Mouse (Mus musculus) hindbrain, embryonic 13.5 days (tissue): Measurements from ENCODE around the gene Rnf19b. TPM values are rescaled to one million over a fixed set of nuclear protein-coding genes. Genes with fewer than 3 reads are reported as not detected.
A peak's percentile ranks its signal among the peaks of the same experiment; 100 is the strongest.

ENCODE experiments used
- ATAC-seq: fragments of 200-750 bp; cut with Nextera tagmentation; 2 replicates; pipeline ENCODE4 v1.8.0; 2017; ENCODE audit warnings: moderate TSS enrichment; ENCODE audit not compliant: low FRiP score
- H3K27ac ChIP-seq: fragments of 300-500 bp; sonication (generic); 2 replicates; pipeline ENCODE4 v1.5.1; 2015; ENCODE audit warnings: inconsistent platforms, mild to moderate bottlenecking, moderate library complexity
- H3K27me3 ChIP-seq: fragments of 300-500 bp; sonication (generic); 2 replicates; pipeline ENCODE4 v1.6.1; 2015; ENCODE audit warnings: mild to moderate bottlenecking, inconsistent platforms
- H3K36me3 ChIP-seq: fragments of 300-500 bp; sonication (generic); 2 replicates; pipeline ENCODE4 v1.6.1; 2015; ENCODE audit warnings: mild to moderate bottlenecking, inconsistent platforms
- H3K4me1 ChIP-seq: fragments of 300-500 bp; sonication (generic); replicated peaks from 2 replicates; pipeline ENCODE4 v1.6.1; 2015; ENCODE audit warnings: inconsistent platforms
- H3K4me2 ChIP-seq: fragments of 300-500 bp; sonication (generic); 2 replicates; pipeline ENCODE4 v1.6.1; 2015; ENCODE audit warnings: inconsistent platforms, mild to moderate bottlenecking, moderate library complexity
- H3K4me3 ChIP-seq: fragments of 300-500 bp; sonication (generic); 2 replicates; pipeline ENCODE4 v1.5.1; 2015; ENCODE audit warnings: mild to moderate bottlenecking, inconsistent platforms
- H3K9ac ChIP-seq: fragments of 300-500 bp; sonication (generic); 2 replicates; pipeline ENCODE4 v1.6.1; 2015; ENCODE audit warnings: mild to moderate bottlenecking, inconsistent platforms
- H3K9me3 ChIP-seq: fragments of 300-500 bp; sonication (generic); 2 replicates; pipeline ENCODE4 v1.6.1; 2016; ENCODE audit warnings: inconsistent platforms
- WGBS: fragments of 180-500 bp; shearing (Covaris S2); methylation state at CpG from one replicate; pipeline ENCODE4 v1.1.7; 2015; 5-methylcytosine and 5-hydroxymethylcytosine counted together
- polyA plus RNA-seq: library from polyadenylated mRNA; unstranded; fragments of >200 nt; fragmentation: Nextera tagmentation; extraction: Ambion mirVana; gene quantifications from 2 replicates; pipeline ENCODE4 v1.2.1, GENCODE M21; 2015

The Rnf19b gene
- 25.1 and 25.3 TPM in 2 replicates for polyA plus RNA-seq

- no peaks in the 10 kb centered on the region for H3K27me3 ChIP-seq
- peak within 1 kb of the TSS; percentile 87 for H3K4me3 ChIP-seq
- ATAC-seq, result peak; percentile 73
- H3K4me2 ChIP-seq, result peak within 1 kb of the TSS; percentile 98
- peak within 1 kb of the TSS; percentile 96 for H3K9ac ChIP-seq
- H3K4me1 ChIP-seq, result peaks cover 39% of the 10 kb centered on the region
- no peaks in the 10 kb centered on the region for H3K9me3 ChIP-seq
- H3K27ac ChIP-seq, result peak within 1 kb of the TSS; percentile 95
- WGBS, result under 1% methylated on average over 63 of the region's 107 CpGs
- no peaks in the 10 kb centered on the region for H3K36me3 ChIP-seq
Observed at GRCm38 (mm10) chr4:129058207-129059092, at the start of gene Rnf19b. Gene Rnf19b (plus strand): TSS chr4:129058271.

GRCm38 (mm10) chr4:129008672-129009071 is 49.4 kb upstream of the Rnf19b start:
- H3K9me3 ChIP-seq, result no peaks in the 10 kb centered on the region
- no peak for ATAC-seq
- WGBS, result 81% methylated on average over 3 of the region's 3 CpGs
- H3K27me3 ChIP-seq, result no peaks in the 10 kb centered on the region
- H3K4me1 ChIP-seq, result peaks cover 23% of the 10 kb centered on the region
- no peak overlapping the region for H3K9ac ChIP-seq
- H3K4me2 ChIP-seq, result no peak overlapping the region
- H3K36me3 ChIP-seq, result peaks cover 49% of the 10 kb centered on the region
- no peak overlapping the region for H3K4me3 ChIP-seq
- no peak overlapping the region for H3K27ac ChIP-seq

GRCm38 (mm10) chr4:129009521-129009920 is 48.5 kb upstream of the Rnf19b start:
- ATAC-seq, result no peak
- Histone ChIP-seq H3K27me3 (no peaks in the 10 kb centered on the region), H3K9ac (no peak overlapping the region), H3K4me1 (peaks cover 23% of the 10 kb centered on the region), H3K9me3 (no peaks in the 10 kb centered on the region), H3K36me3 (peaks cover 43% of the 10 kb centered on the region), H3K4me3 (no peak overlapping the region), H3K4me2 (no peak overlapping the region), H3K27ac (0 out of 2 replicates have a peak overlapping the region, but pooled peaks have one; percentile 30)
- 63% methylated on average over 5 of the region's 5 CpGs for WGBS

- 0 out of 2 replicates have a peak, but pooled peaks have one; percentile 24 for ATAC-seq
- Histone ChIP-seq H3K4me1 (peaks cover 23% of the 10 kb centered on the region), H3K4me2 (no peak overlapping the region), H3K9ac (no peak overlapping the region), H3K9me3 (no peaks in the 10 kb centered on the region), H3K27ac (peak overlapping the region; percentile 24; the same call in 1 of the 2 replicates), H3K27me3 (no peaks in the 10 kb centered on the region), H3K36me3 (peaks cover 30% of the 10 kb centered on the region), H3K4me3 (no peak overlapping the region)
- 43% methylated on average over 15 of the region's 15 CpGs for WGBS
Observed at GRCm38 (mm10) chr4:129011604-129012121, 46.4 kb upstream of the Rnf19b start.

- WGBS, result 68% methylated on average over 10 of the region's 10 CpGs
- ATAC-seq, result no peak
- H3K27ac ChIP-seq, result no peak overlapping the region
Observed at GRCm38 (mm10) chr4:129013151-129013864, 44.8 kb upstream of the Rnf19b start.

GRCm38 (mm10) chr4:129016329-129016728 is 41.7 kb upstream of the Rnf19b start:
- no peak overlapping the region for H3K4me2 ChIP-seq

More at GRCm38 (mm10) chr4:129013151-129013864, 44.8 kb upstream of the Rnf19b start:
- Histone ChIP-seq H3K4me3 (no peak overlapping the region), H3K9me3 (no peaks in the 10 kb centered on the region), H3K4me1 (peaks cover 23% of the 10 kb centered on the region), H3K36me3 (peaks cover 20% of the 10 kb centered on the region), H3K4me2 (no peak overlapping the region), H3K9ac (no peak overlapping the region), H3K27me3 (no peaks in the 10 kb centered on the region)

GRCm38 (mm10) chr4:129017150-129017549 is 40.9 kb upstream of the Rnf19b start:
- Histone ChIP-seq H3K9ac (no peak overlapping the region), H3K27me3 (no peaks in the 10 kb centered on the region), H3K4me3 (no peak overlapping the region), H3K4me2 (no peak overlapping the region), H3K9me3 (no peaks in the 10 kb centered on the region), H3K36me3 (no peaks in the 10 kb centered on the region), H3K4me1 (peaks cover 24% of the 10 kb centered on the region), H3K27ac (no peak overlapping the region)
- 91% methylated on average over 10 of the region's 10 CpGs for WGBS
- ATAC-seq, result no peak

More at GRCm38 (mm10) chr4:129016329-129016728, 41.7 kb upstream of the Rnf19b start:
- no peak overlapping the region for H3K4me3 ChIP-seq
- H3K9me3 ChIP-seq, result no peaks in the 10 kb centered on the region
- 33% methylated on average over 4 of the region's 4 CpGs for WGBS
- no peak for ATAC-seq
- H3K36me3 ChIP-seq, result no peaks in the 10 kb centered on the region
- H3K9ac ChIP-seq, result no peak overlapping the region
- no peaks in the 10 kb centered on the region for H3K27me3 ChIP-seq
- peaks cover 32% of the 10 kb centered on the region for H3K4me1 ChIP-seq
- H3K27ac ChIP-seq, result no peak overlapping the region

GRCm38 (mm10) chr4:129018788-129019435 is 39.2 kb upstream of the Rnf19b start:
- peaks cover 17% of the 10 kb centered on the region for H3K4me1 ChIP-seq
- no peak overlapping the region for H3K4me3 ChIP-seq
- H3K4me2 ChIP-seq, result no peak overlapping the region
- no peak for ATAC-seq
- 91% methylated on average over 9 of the region's 9 CpGs for WGBS
- H3K27me3 ChIP-seq, result no peaks in the 10 kb centered on the region
- no peaks in the 10 kb centered on the region for H3K9me3 ChIP-seq
- H3K27ac ChIP-seq, result no peak overlapping the region
- no peak overlapping the region for H3K9ac ChIP-seq
- H3K36me3 ChIP-seq, result no peaks in the 10 kb centered on the region

GRCm38 (mm10) chr4:129019788-129020187 is 38.3 kb upstream of the Rnf19b start:
- 70% methylated on average over 9 of the region's 9 CpGs for WGBS
- H3K9me3 ChIP-seq, result no peaks in the 10 kb centered on the region
- H3K27ac ChIP-seq, result peak overlapping the region; percentile 56; the same call in 1 of the 2 replicates
- H3K36me3 ChIP-seq, result no peaks in the 10 kb centered on the region
- ATAC-seq, result no peak
- no peaks in the 10 kb centered on the region for H3K27me3 ChIP-seq
- H3K4me1 ChIP-seq, result peaks cover 17% of the 10 kb centered on the region
- no peak overlapping the region for H3K9ac ChIP-seq
- no peak overlapping the region for H3K4me2 ChIP-seq
- H3K4me3 ChIP-seq, result no peak overlapping the region

GRCm38 (mm10) chr4:129020454-129020853 is 37.6 kb upstream of the Rnf19b start:
- WGBS, result 45% methylated on average over 6 of the region's 6 CpGs
- peak overlapping the region; percentile 56 for H3K27ac ChIP-seq
- H3K27me3 ChIP-seq, result no peaks in the 10 kb centered on the region
- H3K4me2 ChIP-seq, result no peak overlapping the region
- no peaks in the 10 kb centered on the region for H3K36me3 ChIP-seq
- no peaks in the 10 kb centered on the region for H3K9me3 ChIP-seq
- H3K4me1 ChIP-seq, result peaks cover 17% of the 10 kb centered on the region
- no peak overlapping the region for H3K4me3 ChIP-seq
- no peak overlapping the region for H3K9ac ChIP-seq
- peak; percentile 52; the same call in 1 of the 2 replicates for ATAC-seq

GRCm38 (mm10) chr4:129021426-129021825 is 36.6 kb upstream of the Rnf19b start:
- Histone ChIP-seq H3K4me3 (no peak overlapping the region), H3K36me3 (no peaks in the 10 kb centered on the region), H3K27me3 (no peaks in the 10 kb centered on the region), H3K9me3 (no peaks in the 10 kb centered on the region), H3K27ac (peak overlapping the region; percentile 18; the same call in 1 of the 2 replicates), H3K4me1 (peaks cover 17% of the 10 kb centered on the region), H3K4me2 (no peak overlapping the region), H3K9ac (no peak overlapping the region)
- ATAC-seq, result no peak
- WGBS, result 86% methylated on average over 3 of the region's 3 CpGs

GRCm38 (mm10) chr4:129021886-129022285 is 36.2 kb upstream of the Rnf19b start:
- H3K36me3 ChIP-seq, result no peaks in the 10 kb centered on the region
- no peak for ATAC-seq
- no peak overlapping the region for H3K4me2 ChIP-seq
- no peaks in the 10 kb centered on the region for H3K9me3 ChIP-seq
- no peak overlapping the region for H3K27ac ChIP-seq
- 78% methylated on average over 4 of the region's 4 CpGs for WGBS
- H3K27me3 ChIP-seq, result no peaks in the 10 kb centered on the region
- no peak overlapping the region for H3K9ac ChIP-seq
- H3K4me3 ChIP-seq, result no peak overlapping the region
- H3K4me1 ChIP-seq, result peaks cover 17% of the 10 kb centered on the region
